9 mouse cellular contexts compared by ENCODE assay signal in genomic region chr11:49931853-49932252, GRCm38 (mm10). TPM values are rescaled to one million over a fixed set of nuclear protein-coding genes. Genes with fewer than 3 reads are reported as not detected.
DNase-seq lines count a peak whose midpoint lies in the region; ATAC-seq and TF ChIP-seq lines count a peak whose summit lies in the region.
"Had no signal": no experiment of that assay in that cellular context is flagged by ENCODE, and none has a peak within 500 bp of the region (broad histone marks: within the 10 kb centered on the region; RNA-seq: fewer than 3 reads in every experiment).

No protein-coding gene starts in this region.

- no peaks in the 10 kb centered on the region for H3K9me3 ChIP-seq in megakaryocyte, embryonic 14.5 days
- H3K9me3 ChIP-seq in stomach, embryonic 15.5 days, result no peaks in the 10 kb centered on the region

- H3K4me2 ChIP-seq in stomach, embryonic 15.5 days, result no peak overlapping the region

- H3K9ac ChIP-seq in stomach, embryonic 15.5 days, result no peak overlapping the region

- no peaks in the 10 kb centered on the region for H3K36me3 ChIP-seq in megakaryocyte, embryonic 14.5 days (replicated peaks; ENCODE audit: low read length)
- no peaks in the 10 kb centered on the region for H3K36me3 ChIP-seq in stomach, embryonic 15.5 days

- WGBS in stomach, embryonic 15.5 days, result 10% methylated on average over 7 of the region's 7 CpGs

- intact Hi-C loops in left cerebral cortex, adult 2 months (cut with DNase I), result no loop called here

- TF ChIP-seq CTCF in left cerebral cortex, adult 2 months (IDR thresholded peaks at IDR 0.05), result no peak

- H3K4me1 ChIP-seq in megakaryocyte, embryonic 14.5 days, result peaks cover 23% of the 10 kb centered on the region
- peaks cover 7% of the 10 kb centered on the region; the same call in 1 of the 2 replicates for H3K4me1 ChIP-seq in stomach, embryonic 15.5 days

- no peak overlapping the region for H3K27ac ChIP-seq in stomach, embryonic 15.5 days
- H3K27ac ChIP-seq in left cerebral cortex, adult 2 months, result no peak overlapping the region

- ATAC-seq in megakaryocyte, adult 5-6 weeks (ENCODE audit: poor library complexity, severe bottlenecking), result no peak
- peak; percentile 74; the same call in 1 of the 2 replicates for ATAC-seq in stomach, embryonic 15.5 days (ENCODE audit: insufficient read depth, low FRiP score, low read depth)

- DNase-seq in adrenal gland, adult (ENCODE audit: inconsistent age in 2 of 2, low spot score in 1 of 2), result peak; percentile 30 to 51
- no peak for DNase-seq in adrenal gland, adult 18-20 months (ENCODE audit: low spot score in 2 of 2)
- peak; percentile 48 for DNase-seq in kidney, postnatal 10 days
- DNase-seq in left cerebral cortex, adult 2 months (ENCODE audit: extremely low spot score in 1 of 2, low spot score in 2 of 2), result no peak
- DNase-seq in spleen, adult 18-20 months, result no peak

- H3K4me3 ChIP-seq in megakaryocyte, embryonic 14.5 days (replicated peaks), result peak overlapping the region; percentile 56
- no peak overlapping the region for H3K4me3 ChIP-seq in stomach, embryonic 15.5 days (replicated peaks)
- H3K4me3 ChIP-seq in left cerebral cortex, adult 2 months, result no peak overlapping the region

- peaks cover 81% of the 10 kb centered on the region for H3K27me3 ChIP-seq in megakaryocyte, embryonic 14.5 days (replicated peaks)
- no peaks in the 10 kb centered on the region for H3K27me3 ChIP-seq in stomach, embryonic 15.5 days (replicated peaks)

RNA-seq across cellular contexts. Expression of gene Rasgef1c, which starts 30.2 kb away (rescaled TPM):
- total RNA-seq in adrenal gland, adult 18-20 months (2021), result under 1 TPM; 0.53 to 0.54 TPM
- polyA plus RNA-seq in megakaryocyte, embryonic 14.5 days (2012; ENCODE audit: insufficient read depth, low replicate concordance), result not detected in 2 replicates
- 0.13 and 0.27 TPM in 2 replicates for total RNA-seq in megakaryocyte, adult 5-6 weeks (2015)
- total RNA-seq in megakaryocyte, adult 5-6 weeks (2017), result not detected in 2 replicates
- polyA plus RNA-seq in stomach, embryonic 15.5 days (2015; fragmentation: Nextera tagmentation; extraction: Ambion mirVana), result 0.49 and 0.84 TPM in 2 replicates
- 10 to 100 TPM; 35.3 to 39.5 TPM for total RNA-seq in left cerebral cortex, adult 2 months (2021)
- polyA plus RNA-seq: heart, postnatal 0 days had no signal

Comparison
In these comparisons a context has a peak if more than half of its experiments do, and no peak if none do; other contexts are left out.
1. DNase-seq: peak in adrenal gland, adult (2 of 2) and kidney, postnatal 10 days (single experiment); none in adrenal gland, adult 18-20 months (0 of 2), left cerebral cortex, adult 2 months (0 of 2) and spleen, adult 18-20 months (0 of 2).
2. RNA of gene Rasgef1c, which starts 30.2 kb away (total RNA-seq): 35.3 to 39.5 TPM in left cerebral cortex, adult 2 months; 0.53 to 0.54 TPM in adrenal gland, adult 18-20 months and 0.13 to 0.27 TPM in megakaryocyte, adult 5-6 weeks; every median in the first group is over 10 times any median in the second.